Comparison of ENCODE assay signal across 19 mouse cellular contexts in the genomic region with DNA sequence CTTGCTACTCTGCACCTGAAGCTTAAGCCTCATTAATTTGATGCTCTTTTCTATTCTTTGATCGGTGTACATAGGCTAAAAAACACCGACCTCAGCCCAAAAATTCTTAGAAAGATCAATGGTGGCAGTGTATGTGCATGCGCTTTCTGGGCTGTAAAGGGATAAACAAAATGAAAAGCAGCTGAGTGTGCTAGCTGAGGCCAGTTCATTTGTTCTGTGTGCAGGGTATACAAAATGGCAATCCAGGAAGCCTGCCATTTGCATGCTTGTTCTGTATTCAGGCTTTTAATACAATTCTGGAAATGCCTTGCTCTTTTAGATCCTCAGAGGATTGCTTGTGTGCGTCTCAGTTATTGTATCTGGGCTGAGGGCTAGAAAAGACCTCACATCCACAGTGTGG.
DNase-seq lines count a peak whose midpoint lies in the region; ATAC-seq and TF ChIP-seq lines count a peak whose summit lies in the region.
"Had no signal": no experiment of that assay in that cellular context is flagged by ENCODE, and none has a peak within 500 bp of the region (broad histone marks: within the 10 kb centered on the region; RNA-seq: fewer than 3 reads in every experiment).

No protein-coding gene starts in this region.

- no peak for ATAC-seq in forebrain, embryonic 14.5 days
- ATAC-seq in forebrain, embryonic 15.5 days (replicated peaks) = no peak
- ATAC-seq in hindbrain, embryonic 14.5 days (ENCODE audit: low FRiP score) = no peak
- no peak for ATAC-seq in hindbrain, embryonic 11.5 days (ENCODE audit: low FRiP score)
- ATAC-seq in midbrain, embryonic 14.5 days (ENCODE audit: low FRiP score, low TSS enrichment) = no peak
- ATAC-seq in kidney, embryonic 15.5 days (replicated peaks; ENCODE audit: low FRiP score) = no peak
- ATAC-seq: intestine, postnatal 0 days; Patski had no signal

- H3K4me1 ChIP-seq in forebrain, embryonic 14.5 days (ENCODE audit: control insufficient read depth, insufficient read depth, low read length) = peaks cover 6% of the 10 kb centered on the region
- H3K4me1 ChIP-seq in forebrain, embryonic 15.5 days = 0 out of 2 replicates have a peak, but pooled peaks cover 8% of the 10 kb centered on the region
- peaks cover 5% of the 10 kb centered on the region; the same call in 1 of the 2 replicates for H3K4me1 ChIP-seq in hindbrain, embryonic 14.5 days (replicated peaks; ENCODE audit: control insufficient read depth, insufficient read depth, low read length)
- H3K4me1 ChIP-seq in hindbrain, embryonic 11.5 days (replicated peaks; ENCODE audit: control insufficient read depth, insufficient read depth, low read length) = no peaks in the 10 kb centered on the region
- no peaks in the 10 kb centered on the region for H3K4me1 ChIP-seq in midbrain, embryonic 14.5 days (ENCODE audit: control insufficient read depth, insufficient read depth, low read length)
- peaks cover 4% of the 10 kb centered on the region; the same call in 1 of the 2 replicates for H3K4me1 ChIP-seq in midbrain, embryonic 10.5 days
- no peaks in the 10 kb centered on the region for H3K4me1 ChIP-seq in kidney, embryonic 15.5 days
- H3K4me1 ChIP-seq: embryonic facial prominence, embryonic 12.5 days; embryonic facial prominence, embryonic 15.5 days; forebrain, embryonic 12.5 days had no signal

- no peaks in the 10 kb centered on the region for H3K27me3 ChIP-seq in forebrain, embryonic 14.5 days (replicated peaks; ENCODE audit: control insufficient read depth, insufficient read depth, low read length)
- no peaks in the 10 kb centered on the region for H3K27me3 ChIP-seq in forebrain, embryonic 15.5 days
- H3K27me3 ChIP-seq in hindbrain, embryonic 14.5 days (ENCODE audit: control insufficient read depth, insufficient read depth, low read length) = no peaks in the 10 kb centered on the region
- no peaks in the 10 kb centered on the region for H3K27me3 ChIP-seq in hindbrain, embryonic 11.5 days (ENCODE audit: control insufficient read depth, insufficient read depth, low read length)
- no peaks in the 10 kb centered on the region for H3K27me3 ChIP-seq in midbrain, embryonic 14.5 days (ENCODE audit: control insufficient read depth, insufficient read depth, low read length)
- H3K27me3 ChIP-seq in midbrain, embryonic 10.5 days (ENCODE audit: low read depth, poor library complexity, severe bottlenecking) = no peaks in the 10 kb centered on the region
- no peaks in the 10 kb centered on the region for H3K27me3 ChIP-seq in kidney, embryonic 15.5 days
- H3K27me3 ChIP-seq: embryonic facial prominence, embryonic 12.5 days; embryonic facial prominence, embryonic 15.5 days; forebrain, embryonic 12.5 days had no signal

- TF ChIP-seq CTCF in brain, embryonic 14.5 days (IDR thresholded peaks at IDR 0.05; ENCODE audit: borderline replicate concordance, extremely low read depth, insufficient read depth, insufficient read length) = no peak

- H3K4me2 ChIP-seq in forebrain, embryonic 14.5 days (ENCODE audit: low read length) = no peak overlapping the region
- H3K4me2 ChIP-seq in forebrain, embryonic 15.5 days (replicated peaks) = no peak overlapping the region
- no peak overlapping the region for H3K4me2 ChIP-seq in hindbrain, embryonic 14.5 days (replicated peaks)
- no peak overlapping the region for H3K4me2 ChIP-seq in hindbrain, embryonic 11.5 days (replicated peaks; ENCODE audit: low read depth, low read length)
- H3K4me2 ChIP-seq in midbrain, embryonic 14.5 days (ENCODE audit: low read length) = no peak overlapping the region
- H3K4me2 ChIP-seq in kidney, embryonic 15.5 days = no peak overlapping the region
- H3K4me2 ChIP-seq: embryonic facial prominence, embryonic 12.5 days; embryonic facial prominence, embryonic 15.5 days; forebrain, embryonic 12.5 days; heart, embryonic 11.5 days had no signal

- peak; percentile 36 for DNase-seq in forebrain, embryonic 14.5 days (ENCODE audit: low spot score)
- DNase-seq in hindbrain, embryonic 14.5 days (ENCODE audit: low spot score) = no peak
- DNase-seq in hindbrain, embryonic 11.5 days (ENCODE audit: low spot score) = no peak
- no peak for DNase-seq in midbrain, embryonic 14.5 days
- no peak for DNase-seq in midbrain, embryonic 10.5 days (ENCODE audit: low spot score)
- DNase-seq in brain, embryonic 14.5 days (ENCODE audit: low read depth) = peak; percentile 43
- DNase-seq: adrenal gland, postnatal 36 days; B cell, adult 2 months; gastrocnemius, adult 2 months; gastrocnemius, postnatal 14 days had no signal

- H3K27ac ChIP-seq in forebrain, embryonic 14.5 days (ENCODE audit: low read depth, low read length) = no peak overlapping the region
- no peak overlapping the region for H3K27ac ChIP-seq in forebrain, embryonic 15.5 days (replicated peaks)
- H3K27ac ChIP-seq in hindbrain, embryonic 14.5 days = 0 out of 2 replicates have a peak overlapping the region, but pooled peaks have one; percentile 6
- no peak overlapping the region for H3K27ac ChIP-seq in hindbrain, embryonic 11.5 days (ENCODE audit: low read depth, low read length)
- H3K27ac ChIP-seq in midbrain, embryonic 14.5 days (replicated peaks; ENCODE audit: low read depth, low read length) = peak overlapping the region; percentile 32; the same call in 1 of the 2 replicates
- no peak overlapping the region for H3K27ac ChIP-seq in midbrain, embryonic 10.5 days (replicated peaks)
- no peak overlapping the region for H3K27ac ChIP-seq in kidney, embryonic 15.5 days
- H3K27ac ChIP-seq: embryonic facial prominence, embryonic 12.5 days; embryonic facial prominence, embryonic 15.5 days; forebrain, embryonic 12.5 days; gastrocnemius, adult 2 months had no signal

- no peaks in the 10 kb centered on the region for H3K36me3 ChIP-seq in forebrain, embryonic 14.5 days (ENCODE audit: control insufficient read depth, insufficient read depth, low read length)
- H3K36me3 ChIP-seq in forebrain, embryonic 15.5 days = no peaks in the 10 kb centered on the region
- no peaks in the 10 kb centered on the region for H3K36me3 ChIP-seq in hindbrain, embryonic 14.5 days (replicated peaks; ENCODE audit: control insufficient read depth, insufficient read depth)
- no peaks in the 10 kb centered on the region for H3K36me3 ChIP-seq in hindbrain, embryonic 11.5 days (ENCODE audit: control insufficient read depth, insufficient read depth, low read length)
- no peaks in the 10 kb centered on the region for H3K36me3 ChIP-seq in midbrain, embryonic 14.5 days (ENCODE audit: control insufficient read depth, insufficient read depth, low read length)
- H3K36me3 ChIP-seq in midbrain, embryonic 10.5 days = no peaks in the 10 kb centered on the region
- H3K36me3 ChIP-seq in kidney, embryonic 15.5 days = no peaks in the 10 kb centered on the region
- H3K36me3 ChIP-seq: embryonic facial prominence, embryonic 12.5 days; embryonic facial prominence, embryonic 15.5 days; forebrain, embryonic 12.5 days; G1E had no signal

- H3K4me3 ChIP-seq in forebrain, embryonic 14.5 days (ENCODE audit: low read depth, low read length) = no peak overlapping the region
- no peak overlapping the region for H3K4me3 ChIP-seq in forebrain, embryonic 15.5 days
- no peak overlapping the region for H3K4me3 ChIP-seq in hindbrain, embryonic 14.5 days (replicated peaks; ENCODE audit: low read length)
- H3K4me3 ChIP-seq in hindbrain, embryonic 11.5 days (ENCODE audit: low read depth, low read length) = no peak overlapping the region
- H3K4me3 ChIP-seq in midbrain, embryonic 14.5 days (replicated peaks; ENCODE audit: low read depth, low read length) = no peak overlapping the region
- H3K4me3 ChIP-seq in midbrain, embryonic 10.5 days = no peak overlapping the region
- no peak overlapping the region for H3K4me3 ChIP-seq in kidney, embryonic 15.5 days (replicated peaks)
- H3K4me3 ChIP-seq: embryonic facial prominence, embryonic 12.5 days; embryonic facial prominence, embryonic 15.5 days; forebrain, embryonic 12.5 days; gastrocnemius, adult 2 months had no signal

- no peak for TF ChIP-seq POLR2A in brain, embryonic 14.5 days (IDR thresholded peaks at IDR 0.05; ENCODE audit: borderline replicate concordance, extremely low read depth, insufficient read depth, insufficient read length, poor library complexity, severe bottlenecking)

- H3K9ac ChIP-seq in forebrain, embryonic 14.5 days (ENCODE audit: low read length) = no peak overlapping the region
- H3K9ac ChIP-seq in forebrain, embryonic 15.5 days (replicated peaks) = no peak overlapping the region
- H3K9ac ChIP-seq in hindbrain, embryonic 14.5 days = no peak overlapping the region
- H3K9ac ChIP-seq in hindbrain, embryonic 11.5 days (ENCODE audit: low read depth, low read length) = no peak overlapping the region
- no peak overlapping the region for H3K9ac ChIP-seq in midbrain, embryonic 14.5 days (replicated peaks; ENCODE audit: low read length)
- no peak overlapping the region for H3K9ac ChIP-seq in kidney, embryonic 15.5 days
- H3K9ac ChIP-seq: embryonic facial prominence, embryonic 12.5 days; embryonic facial prominence, embryonic 15.5 days; forebrain, embryonic 12.5 days had no signal

- 36% methylated on average over 4 of the region's 4 CpGs for WGBS in forebrain, embryonic 14.5 days
- WGBS in forebrain, embryonic 15.5 days = 32% methylated on average over 4 of the region's 4 CpGs
- 82% methylated on average over 4 of the region's 4 CpGs for WGBS in hindbrain, embryonic 14.5 days
- WGBS in hindbrain, embryonic 11.5 days = 92% methylated on average over 4 of the region's 4 CpGs
- WGBS in midbrain, embryonic 14.5 days = 67% methylated on average over 4 of the region's 4 CpGs
- 88% methylated on average over 4 of the region's 4 CpGs for WGBS in midbrain, embryonic 10.5 days
- 84% methylated on average over 4 of the region's 4 CpGs for WGBS in kidney, embryonic 15.5 days

- no peaks in the 10 kb centered on the region for H3K9me3 ChIP-seq in forebrain, embryonic 14.5 days (replicated peaks; ENCODE audit: control insufficient read depth, low read length)
- no peaks in the 10 kb centered on the region for H3K9me3 ChIP-seq in forebrain, embryonic 15.5 days
- H3K9me3 ChIP-seq in hindbrain, embryonic 14.5 days (ENCODE audit: control insufficient read depth, low read length) = no peaks in the 10 kb centered on the region
- no peaks in the 10 kb centered on the region for H3K9me3 ChIP-seq in hindbrain, embryonic 11.5 days (ENCODE audit: control insufficient read depth, low read length)
- H3K9me3 ChIP-seq in midbrain, embryonic 14.5 days (ENCODE audit: control insufficient read depth, low read length) = no peaks in the 10 kb centered on the region
- no peaks in the 10 kb centered on the region for H3K9me3 ChIP-seq in midbrain, embryonic 10.5 days (replicated peaks)
- no peaks in the 10 kb centered on the region for H3K9me3 ChIP-seq in kidney, embryonic 15.5 days (replicated peaks)
- H3K9me3 ChIP-seq: embryonic facial prominence, embryonic 12.5 days; embryonic facial prominence, embryonic 15.5 days; forebrain, embryonic 12.5 days had no signal

Comparison
In these comparisons a context has a peak if more than half of its experiments do, and no peak if none do; other contexts are left out.
1. H3K27ac ChIP-seq: peak in hindbrain, embryonic 14.5 days (single experiment) and midbrain, embryonic 14.5 days (single experiment); none in forebrain, embryonic 14.5 days (single experiment), forebrain, embryonic 15.5 days (single experiment), hindbrain, embryonic 11.5 days (single experiment), midbrain, embryonic 10.5 days (single experiment) and kidney, embryonic 15.5 days (single experiment).
2. DNase-seq: peak in forebrain, embryonic 14.5 days (single experiment) and brain, embryonic 14.5 days (single experiment); none in hindbrain, embryonic 14.5 days (single experiment), hindbrain, embryonic 11.5 days (single experiment), midbrain, embryonic 14.5 days (single experiment) and midbrain, embryonic 10.5 days (single experiment).